Mouse (Mus musculus): Measurements from ENCODE around the gene Anapc4. TPM values are rescaled to one million over a fixed set of nuclear protein-coding genes. Genes with fewer than 3 reads are reported as not detected.

Anapc4 gene
- polyA plus RNA-seq, 1 experiment from 2014 or later: 115 TPM

GRCm38 (mm10) chr5:52882446-52882845 lies 48.6 kb downstream of the Anapc4 start:
- Histone ChIP-seq H3K4me2 (ENCODE audit: low read depth, low read length) (no peak overlapping the region), H3K27me3 (ENCODE audit: control insufficient read depth, insufficient read depth, low read length) (no peaks in the 10 kb centered on the region), H3K4me3 (ENCODE audit: low read depth, low read length) (no peak overlapping the region), H3K9ac (replicated peaks; ENCODE audit: low read depth, low read length) (no peak overlapping the region), H3K4me1 (ENCODE audit: control insufficient read depth, insufficient read depth, low read length) (no peaks in the 10 kb centered on the region), H3K9me3 (ENCODE audit: control insufficient read depth, low read length) (no peaks in the 10 kb centered on the region), H3K36me3 (ENCODE audit: control insufficient read depth, insufficient read depth, low read length) (no peaks in the 10 kb centered on the region), H3K27ac (ENCODE audit: low read depth, low read length) (no peak overlapping the region)
- ATAC-seq (ENCODE audit: low read depth): no peak
- 61% methylated on average over 2 of the region's 2 CpGs for WGBS

DNA sequence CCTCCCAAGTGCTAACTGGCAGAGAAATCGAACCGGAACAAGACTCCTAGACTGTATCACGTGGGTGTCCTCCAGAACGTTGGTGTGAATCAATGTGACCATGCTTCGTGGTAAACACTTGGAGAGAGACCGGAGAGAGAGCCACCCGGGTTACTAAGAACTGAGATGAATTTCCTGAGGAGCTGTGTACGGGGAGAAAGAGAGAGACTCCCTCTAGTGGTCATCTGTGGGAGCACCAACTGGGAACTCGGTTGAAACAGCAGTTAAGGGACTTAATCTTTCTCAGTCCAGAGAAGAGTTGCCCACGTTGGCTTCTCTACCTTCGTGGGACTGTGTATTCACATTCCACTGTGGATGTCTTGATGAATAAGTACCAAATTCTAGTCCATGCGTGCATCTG lies 53.3 kb downstream of the Anapc4 start:
- no peaks in the 10 kb centered on the region for H3K36me3 ChIP-seq (ENCODE audit: control insufficient read depth, insufficient read depth, low read length)
- ATAC-seq (ENCODE audit: low read depth): no peak
- no peak overlapping the region for H3K4me2 ChIP-seq (ENCODE audit: low read depth, low read length)
- no peak overlapping the region for H3K4me3 ChIP-seq (ENCODE audit: low read depth, low read length)
- H3K9ac ChIP-seq (replicated peaks; ENCODE audit: low read depth, low read length): no peak overlapping the region
- H3K9me3 ChIP-seq (ENCODE audit: control insufficient read depth, low read length): no peaks in the 10 kb centered on the region
- H3K4me1 ChIP-seq (ENCODE audit: control insufficient read depth, insufficient read depth, low read length): no peaks in the 10 kb centered on the region
- H3K27ac ChIP-seq (ENCODE audit: low read depth, low read length): no peak overlapping the region
- H3K27me3 ChIP-seq (ENCODE audit: control insufficient read depth, insufficient read depth, low read length): no peaks in the 10 kb centered on the region
- WGBS: 56% methylated on average over 12 of the region's 12 CpGs

- Histone ChIP-seq H3K27me3 (ENCODE audit: control insufficient read depth, insufficient read depth, low read length) (no peaks in the 10 kb centered on the region), H3K4me2 (ENCODE audit: low read depth, low read length) (no peak overlapping the region), H3K4me1 (ENCODE audit: control insufficient read depth, insufficient read depth, low read length) (no peaks in the 10 kb centered on the region), H3K27ac (ENCODE audit: low read depth, low read length) (no peak overlapping the region), H3K36me3 (ENCODE audit: control insufficient read depth, insufficient read depth, low read length) (no peaks in the 10 kb centered on the region), H3K4me3 (ENCODE audit: low read depth, low read length) (no peak overlapping the region), H3K9me3 (ENCODE audit: control insufficient read depth, low read length) (no peaks in the 10 kb centered on the region), H3K9ac (replicated peaks; ENCODE audit: low read depth, low read length) (no peak overlapping the region)
- no peak for ATAC-seq (ENCODE audit: low read depth)
- WGBS: 87% methylated on average over 7 of the region's 7 CpGs
Measured at GRCm38 (mm10) chr5:52889919-52890318, 56.1 kb downstream of the Anapc4 start.

DNA sequence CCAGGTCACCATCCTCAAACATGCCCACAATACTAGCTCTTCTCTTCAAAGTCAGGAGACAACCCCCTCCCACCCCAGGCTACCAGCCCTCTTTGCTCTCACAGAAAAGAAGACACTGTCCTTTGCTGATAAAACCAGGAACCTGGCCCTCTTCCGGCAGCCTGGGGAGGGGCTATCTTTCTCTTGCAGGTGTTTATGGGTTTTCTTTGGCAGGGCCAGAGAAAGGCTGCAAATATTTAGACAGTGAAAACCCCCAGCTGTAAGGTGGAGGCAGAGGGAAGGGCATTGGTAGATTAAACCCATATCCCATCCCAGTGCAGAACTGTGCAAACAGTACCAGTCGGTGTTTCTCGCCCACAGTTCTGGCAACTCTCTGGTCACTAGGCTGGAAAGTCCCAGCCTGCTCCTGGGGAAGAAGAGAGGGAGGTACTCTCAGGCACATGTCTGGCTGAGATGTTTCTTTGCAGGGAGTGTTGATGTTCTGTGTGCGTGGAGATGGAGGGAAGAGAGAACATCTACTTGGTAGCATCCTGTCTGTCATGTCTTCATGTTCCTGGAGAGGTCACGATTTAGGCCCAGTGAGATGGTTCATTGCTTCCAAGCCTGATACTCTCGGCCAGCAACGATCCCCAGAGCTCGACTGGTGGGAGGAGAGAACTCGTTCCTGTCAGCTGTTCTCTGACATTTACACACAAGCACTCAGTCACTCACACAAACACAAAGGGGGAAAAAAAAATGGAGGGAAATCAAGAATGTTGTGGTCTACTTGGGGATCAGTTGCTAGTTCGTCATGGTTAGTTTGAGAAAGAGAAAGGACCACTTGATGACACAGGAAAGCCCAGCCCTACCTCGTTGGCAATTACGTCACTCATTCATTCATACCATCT lies 58.4 kb downstream of the Anapc4 start:
- Histone ChIP-seq H3K9ac (replicated peaks; ENCODE audit: low read depth, low read length) (no peak overlapping the region), H3K27me3 (ENCODE audit: control insufficient read depth, insufficient read depth, low read length) (no peaks in the 10 kb centered on the region), H3K9me3 (ENCODE audit: control insufficient read depth, low read length) (no peaks in the 10 kb centered on the region), H3K36me3 (ENCODE audit: control insufficient read depth, insufficient read depth, low read length) (no peaks in the 10 kb centered on the region), H3K27ac (ENCODE audit: low read depth, low read length) (no peak overlapping the region), H3K4me2 (ENCODE audit: low read depth, low read length) (no peak overlapping the region), H3K4me3 (ENCODE audit: low read depth, low read length) (no peak overlapping the region), H3K4me1 (ENCODE audit: control insufficient read depth, insufficient read depth, low read length) (no peaks in the 10 kb centered on the region)
- no peak for ATAC-seq (ENCODE audit: low read depth)
- WGBS: 78% methylated on average over 12 of the region's 12 CpGs

DNA sequence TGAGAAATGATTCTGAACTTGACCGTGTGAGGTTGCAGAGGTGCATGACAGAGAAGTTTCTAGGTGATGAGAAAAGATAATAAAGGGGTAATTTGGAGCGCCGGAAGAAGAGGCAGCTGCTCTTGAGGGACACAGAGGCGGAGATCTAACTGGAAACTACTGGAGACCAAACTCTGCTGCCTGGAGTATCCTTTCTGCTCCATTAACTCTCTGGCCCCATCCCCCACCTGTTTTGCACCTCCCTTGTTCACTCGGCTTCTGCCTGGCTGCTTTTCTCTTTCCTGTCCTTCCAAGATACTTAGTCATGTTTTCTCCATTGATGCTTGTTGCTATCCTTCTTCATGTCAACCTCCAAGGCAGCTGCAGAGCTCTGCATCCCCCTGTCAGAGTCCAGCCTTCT lies 60.1 kb downstream of the Anapc4 start:
- H3K27ac ChIP-seq (ENCODE audit: low read depth, low read length): no peak overlapping the region
- no peaks in the 10 kb centered on the region for H3K36me3 ChIP-seq (ENCODE audit: control insufficient read depth, insufficient read depth, low read length)
- no peaks in the 10 kb centered on the region for H3K4me1 ChIP-seq (ENCODE audit: control insufficient read depth, insufficient read depth, low read length)
- no peaks in the 10 kb centered on the region for H3K9me3 ChIP-seq (ENCODE audit: control insufficient read depth, low read length)
- WGBS: 86% methylated on average over 5 of the region's 5 CpGs
- no peak overlapping the region for H3K4me3 ChIP-seq (ENCODE audit: low read depth, low read length)
- no peaks in the 10 kb centered on the region for H3K27me3 ChIP-seq (ENCODE audit: control insufficient read depth, insufficient read depth, low read length)
- no peak overlapping the region for H3K9ac ChIP-seq (replicated peaks; ENCODE audit: low read depth, low read length)
- no peak overlapping the region for H3K4me2 ChIP-seq (ENCODE audit: low read depth, low read length)
- no peak for ATAC-seq (ENCODE audit: low read depth)

DNA sequence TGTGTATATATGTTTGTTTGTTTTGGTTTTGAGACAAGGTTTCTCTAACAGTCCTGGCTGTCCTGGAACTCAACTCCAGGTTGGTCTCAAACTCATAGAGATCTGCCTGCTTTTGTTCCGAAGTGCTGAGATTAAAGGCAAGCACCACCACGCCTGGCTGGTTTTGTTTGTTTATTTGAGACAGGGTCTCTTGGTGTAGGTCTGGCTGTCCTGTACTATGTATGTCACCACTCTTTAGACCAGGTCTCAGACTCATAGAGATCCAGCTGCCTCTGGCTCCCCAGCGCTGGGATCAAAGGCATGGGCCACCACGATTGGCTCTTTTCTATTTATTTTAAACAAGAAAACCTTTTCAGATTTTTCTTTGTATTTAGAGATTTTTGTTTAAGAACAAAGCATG lies 70.4 kb downstream of the Anapc4 start:
- no peak overlapping the region for H3K27ac ChIP-seq (ENCODE audit: low read depth, low read length)
- H3K27me3 ChIP-seq (ENCODE audit: control insufficient read depth, insufficient read depth, low read length): no peaks in the 10 kb centered on the region
- H3K9ac ChIP-seq (replicated peaks; ENCODE audit: low read depth, low read length): no peak overlapping the region
- WGBS: 60% methylated on average over 4 of the region's 4 CpGs
- H3K4me2 ChIP-seq (ENCODE audit: low read depth, low read length): no peak overlapping the region
- no peaks in the 10 kb centered on the region for H3K36me3 ChIP-seq (ENCODE audit: control insufficient read depth, insufficient read depth, low read length)
- H3K4me3 ChIP-seq (ENCODE audit: low read depth, low read length): no peak overlapping the region
- ATAC-seq (ENCODE audit: low read depth): no peak
- H3K9me3 ChIP-seq (ENCODE audit: control insufficient read depth, low read length): no peaks in the 10 kb centered on the region
- no peaks in the 10 kb centered on the region for H3K4me1 ChIP-seq (ENCODE audit: control insufficient read depth, insufficient read depth, low read length)

- H3K27me3 ChIP-seq (ENCODE audit: control insufficient read depth, insufficient read depth, low read length): no peaks in the 10 kb centered on the region
- no peaks in the 10 kb centered on the region for H3K36me3 ChIP-seq (ENCODE audit: control insufficient read depth, insufficient read depth, low read length)
- H3K4me2 ChIP-seq (ENCODE audit: low read depth, low read length): no peak overlapping the region
- no peak overlapping the region for H3K27ac ChIP-seq (ENCODE audit: low read depth, low read length)
- H3K9ac ChIP-seq (replicated peaks; ENCODE audit: low read depth, low read length): no peak overlapping the region
- H3K4me3 ChIP-seq (ENCODE audit: low read depth, low read length): no peak overlapping the region
- WGBS: 32% methylated on average over 6 of the region's 6 CpGs
- H3K9me3 ChIP-seq (ENCODE audit: control insufficient read depth, low read length): no peaks in the 10 kb centered on the region
- ATAC-seq (ENCODE audit: low read depth): no peak
- no peaks in the 10 kb centered on the region for H3K4me1 ChIP-seq (ENCODE audit: control insufficient read depth, insufficient read depth, low read length)
Measured at GRCm38 (mm10) chr5:52904671-52905070, 70.9 kb downstream of the Anapc4 start.

GRCm38 (mm10) chr5:52908246-52908645 lies 74.4 kb downstream of the Anapc4 start:
- no peak overlapping the region for H3K27ac ChIP-seq (ENCODE audit: low read depth, low read length)
- H3K4me2 ChIP-seq (ENCODE audit: low read depth, low read length): no peak overlapping the region
- no peak overlapping the region for H3K9ac ChIP-seq (replicated peaks; ENCODE audit: low read depth, low read length)
- WGBS: 92% methylated on average over 3 of the region's 3 CpGs
- no peaks in the 10 kb centered on the region for H3K4me1 ChIP-seq (ENCODE audit: control insufficient read depth, insufficient read depth, low read length)
- H3K4me3 ChIP-seq (ENCODE audit: low read depth, low read length): no peak overlapping the region
- H3K27me3 ChIP-seq (ENCODE audit: control insufficient read depth, insufficient read depth, low read length): no peaks in the 10 kb centered on the region
- no peaks in the 10 kb centered on the region for H3K36me3 ChIP-seq (ENCODE audit: control insufficient read depth, insufficient read depth, low read length)
- no peak for ATAC-seq (ENCODE audit: low read depth)
- H3K9me3 ChIP-seq (ENCODE audit: control insufficient read depth, low read length): no peaks in the 10 kb centered on the region

GRCm38 (mm10) chr5:52910159-52910591 lies 76.4 kb downstream of the Anapc4 start:
- Histone ChIP-seq H3K9me3 (ENCODE audit: control insufficient read depth, low read length) (no peaks in the 10 kb centered on the region), H3K9ac (replicated peaks; ENCODE audit: low read depth, low read length) (no peak overlapping the region), H3K36me3 (ENCODE audit: control insufficient read depth, insufficient read depth, low read length) (no peaks in the 10 kb centered on the region), H3K4me3 (ENCODE audit: low read depth, low read length) (no peak overlapping the region), H3K27ac (ENCODE audit: low read depth, low read length) (no peak overlapping the region), H3K27me3 (ENCODE audit: control insufficient read depth, insufficient read depth, low read length) (no peaks in the 10 kb centered on the region), H3K4me1 (ENCODE audit: control insufficient read depth, insufficient read depth, low read length) (no peaks in the 10 kb centered on the region), H3K4me2 (ENCODE audit: low read depth, low read length) (no peak overlapping the region)
- whole genome bisulfite sequencing: 45% methylated on average over 12 of the region's 12 CpGs
- ATAC-seq (ENCODE audit: low read depth): no peak
